23 mouse cellular contexts compared by ENCODE assay signal in the genomic region with DNA sequence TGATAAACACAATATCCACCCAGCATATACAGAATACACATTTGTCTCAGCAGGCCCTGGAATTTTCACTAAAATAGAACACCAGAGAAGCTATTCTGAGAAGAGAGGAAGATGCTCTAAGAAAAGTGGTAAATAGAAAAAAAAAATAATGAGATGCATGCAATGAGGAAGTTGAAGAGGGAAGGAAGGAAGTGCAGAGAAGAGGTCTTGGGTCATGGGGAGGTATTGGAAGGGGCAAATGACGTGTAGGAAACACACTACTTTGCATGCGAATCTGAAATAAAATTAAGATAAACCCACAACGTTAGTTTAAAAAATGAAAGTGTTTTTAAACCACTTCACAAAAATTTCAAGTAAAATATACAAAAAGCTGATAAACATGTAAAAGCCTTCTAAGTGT. TPM values are rescaled to one million over a fixed set of nuclear protein-coding genes. Genes with fewer than 3 reads are reported as not detected.
DNase-seq lines count a peak whose midpoint lies in the region; ATAC-seq and TF ChIP-seq lines count a peak whose summit lies in the region.
"Had no signal": no experiment of that assay in that cellular context is flagged by ENCODE, and none has a peak within 500 bp of the region (broad histone marks: within the 10 kb centered on the region; RNA-seq: fewer than 3 reads in every experiment).

No protein-coding gene starts in this region.

- H3K4me3 ChIP-seq in midbrain, embryonic 11.5 days (ENCODE audit: low read depth, low read length), result no peak overlapping the region
- H3K4me3 ChIP-seq in midbrain, embryonic 14.5 days (replicated peaks; ENCODE audit: low read depth, low read length), result no peak overlapping the region
- no peak overlapping the region for H3K4me3 ChIP-seq in limb, embryonic 10.5 days
- H3K4me3 ChIP-seq in hindbrain, postnatal 0 days (ENCODE audit: low read length), result no peak overlapping the region
- H3K4me3 ChIP-seq: embryonic facial prominence, embryonic 13.5 days; embryonic facial prominence, embryonic 15.5 days; erythroblast, embryonic 14.5 days; forebrain, embryonic 10.5 days; forebrain, embryonic 12.5 days had no signal

- no peak overlapping the region for H3K4me2 ChIP-seq in midbrain, embryonic 11.5 days
- no peak overlapping the region for H3K4me2 ChIP-seq in midbrain, embryonic 14.5 days (ENCODE audit: low read length)
- no peak overlapping the region for H3K4me2 ChIP-seq in hindbrain, postnatal 0 days (ENCODE audit: low read depth, low read length)
- H3K4me2 ChIP-seq: embryonic facial prominence, embryonic 13.5 days; embryonic facial prominence, embryonic 15.5 days; forebrain, embryonic 12.5 days had no signal

- H3K27ac ChIP-seq in midbrain, embryonic 11.5 days (ENCODE audit: low read depth, low read length), result no peak overlapping the region
- H3K27ac ChIP-seq in midbrain, embryonic 14.5 days (replicated peaks; ENCODE audit: low read depth, low read length), result no peak overlapping the region
- H3K27ac ChIP-seq in limb, embryonic 10.5 days, result no peak overlapping the region
- H3K27ac ChIP-seq in hindbrain, postnatal 0 days, result no peak overlapping the region
- H3K27ac ChIP-seq: embryonic facial prominence, embryonic 13.5 days; embryonic facial prominence, embryonic 15.5 days; forebrain, embryonic 10.5 days; forebrain, embryonic 12.5 days had no signal

- TF ChIP-seq CTCF in hindbrain, postnatal 0 days (IDR thresholded peaks at IDR 0.05; ENCODE audit: low read depth), result no peak

- no peak for ATAC-seq in midbrain, embryonic 11.5 days (ENCODE audit: low FRiP score)
- no peak for ATAC-seq in midbrain, embryonic 14.5 days (ENCODE audit: low FRiP score, low TSS enrichment)
- peak; percentile 74 to 83 for ATAC-seq in hematopoietic stem cell, adult 5-6 weeks (replicated peaks in 1 of 2; ENCODE audit: insufficient read depth in 1 of 2, low FRiP score in 2 of 2, low TSS enrichment in 1 of 2, low read depth in 1 of 2, poor library complexity in 2 of 2, severe bottlenecking in 2 of 2)
- ATAC-seq in hindbrain, postnatal 0 days, result no peak
- ATAC-seq: CD4-positive, CD25-positive, alpha-beta regulatory T cell, adult 4 months; forebrain, embryonic 14.5 days; forebrain, embryonic 16.5 days had no signal

- no peaks in the 10 kb centered on the region for H3K4me1 ChIP-seq in midbrain, embryonic 11.5 days (ENCODE audit: control insufficient read depth, insufficient read depth, low read length)
- H3K4me1 ChIP-seq in midbrain, embryonic 14.5 days (ENCODE audit: control insufficient read depth, insufficient read depth, low read length), result no peaks in the 10 kb centered on the region
- no peaks in the 10 kb centered on the region for H3K4me1 ChIP-seq in limb, embryonic 10.5 days
- no peaks in the 10 kb centered on the region for H3K4me1 ChIP-seq in hindbrain, postnatal 0 days (ENCODE audit: insufficient read depth, low read length)
- H3K4me1 ChIP-seq: embryonic facial prominence, embryonic 13.5 days; embryonic facial prominence, embryonic 15.5 days; forebrain, embryonic 10.5 days; forebrain, embryonic 12.5 days had no signal

- H3K9ac ChIP-seq in midbrain, embryonic 11.5 days (ENCODE audit: low read length), result no peak overlapping the region
- H3K9ac ChIP-seq in midbrain, embryonic 14.5 days (replicated peaks; ENCODE audit: low read length), result no peak overlapping the region
- no peak overlapping the region for H3K9ac ChIP-seq in hindbrain, postnatal 0 days (replicated peaks; ENCODE audit: low read length)
- H3K9ac ChIP-seq: embryonic facial prominence, embryonic 13.5 days; embryonic facial prominence, embryonic 15.5 days; forebrain, embryonic 12.5 days had no signal

- H3K27me3 ChIP-seq in midbrain, embryonic 11.5 days (ENCODE audit: control insufficient read depth, insufficient read depth, low read length), result no peaks in the 10 kb centered on the region
- no peaks in the 10 kb centered on the region for H3K27me3 ChIP-seq in midbrain, embryonic 14.5 days (ENCODE audit: control insufficient read depth, insufficient read depth, low read length)
- no peaks in the 10 kb centered on the region for H3K27me3 ChIP-seq in limb, embryonic 10.5 days (ENCODE audit: low read depth, poor library complexity, severe bottlenecking)
- H3K27me3 ChIP-seq in hindbrain, postnatal 0 days (ENCODE audit: insufficient read depth, low read length), result no peaks in the 10 kb centered on the region
- H3K27me3 ChIP-seq: embryonic facial prominence, embryonic 13.5 days; embryonic facial prominence, embryonic 15.5 days; forebrain, embryonic 12.5 days had no signal

- H3K9me3 ChIP-seq in midbrain, embryonic 11.5 days (ENCODE audit: control insufficient read depth, low read length), result no peaks in the 10 kb centered on the region
- no peaks in the 10 kb centered on the region for H3K9me3 ChIP-seq in midbrain, embryonic 14.5 days (ENCODE audit: control insufficient read depth, low read length)
- no peaks in the 10 kb centered on the region for H3K9me3 ChIP-seq in limb, embryonic 10.5 days (replicated peaks)
- H3K9me3 ChIP-seq in hindbrain, postnatal 0 days (ENCODE audit: low read length), result no peaks in the 10 kb centered on the region
- H3K9me3 ChIP-seq: embryonic facial prominence, embryonic 13.5 days; embryonic facial prominence, embryonic 15.5 days; forebrain, embryonic 10.5 days; forebrain, embryonic 12.5 days had no signal

- H3K36me3 ChIP-seq in midbrain, embryonic 11.5 days (ENCODE audit: control insufficient read depth, insufficient read depth, low read length), result no peaks in the 10 kb centered on the region
- no peaks in the 10 kb centered on the region for H3K36me3 ChIP-seq in midbrain, embryonic 14.5 days (ENCODE audit: control insufficient read depth, insufficient read depth, low read length)
- no peaks in the 10 kb centered on the region for H3K36me3 ChIP-seq in limb, embryonic 10.5 days
- H3K36me3 ChIP-seq in hindbrain, postnatal 0 days (ENCODE audit: insufficient read depth, low read length), result no peaks in the 10 kb centered on the region
- H3K36me3 ChIP-seq: embryonic facial prominence, embryonic 13.5 days; embryonic facial prominence, embryonic 15.5 days; forebrain, embryonic 10.5 days; forebrain, embryonic 12.5 days had no signal

- WGBS in midbrain, embryonic 11.5 days, result 87% methylated on average over 3 of the region's 3 CpGs
- WGBS in midbrain, embryonic 14.5 days, result 86% methylated on average over 3 of the region's 3 CpGs
- 85% methylated on average over 3 of the region's 3 CpGs for WGBS in limb, embryonic 10.5 days
- WGBS in hindbrain, postnatal 0 days, result 89% methylated on average over 3 of the region's 3 CpGs

- DNase-seq in midbrain, embryonic 11.5 days (ENCODE audit: low spot score, missing footprints), result peak; percentile 10
- DNase-seq in midbrain, embryonic 14.5 days, result no peak
- DNase-seq in limb, embryonic 10.5 days (ENCODE audit: low spot score), result no peak
- no peak for DNase-seq in hindbrain, postnatal 0 days (ENCODE audit: low spot score)
- DNase-seq: adrenal gland, adult 2 months; adrenal gland, postnatal 10 days; adrenal gland, postnatal 25 days; B cell, adult 2 months; cerebellum, adult 11 months; cerebellum, adult 18-20 months; cerebellum, adult 9-10 months; cerebellum, postnatal 10 days; cerebellum, postnatal 25 days; embryo, embryonic 11 days had no signal

RNA-seq across cellular contexts. Expression of gene Trpc6, which starts 57.4 kb away (rescaled TPM):
- polyA plus RNA-seq in midbrain, embryonic 11.5 days (2014; fragmentation: Nextera tagmentation; extraction: Ambion mirVana), result 1.1 and 2.0 TPM in 2 replicates
- polyA plus RNA-seq in midbrain, embryonic 14.5 days (2014; fragmentation: Nextera tagmentation; extraction: Ambion mirVana), result 0.37 and 0.63 TPM in 2 replicates
- total RNA-seq in hematopoietic stem cell, adult 5-6 weeks (2017), result 20.4 and 22.2 TPM in 2 replicates
- polyA plus RNA-seq in limb, embryonic 10.5 days (2016; fragmentation: Nextera tagmentation; extraction: Ambion mirVana), result 0.68 and 0.75 TPM in 2 replicates
- 0.43 and 1.7 TPM in 2 replicates for total RNA-seq in hindbrain, postnatal 0 days (2014; rRNA removed)
- 0.51 and 0.54 TPM in 2 replicates for polyA plus RNA-seq in hindbrain, postnatal 0 days (2015; fragmentation: Nextera tagmentation; extraction: Ambion mirVana)
- polyA plus RNA-seq: CD4-positive, CD25-positive, alpha-beta regulatory T cell, adult 4 months had no signal

Comparison
In these comparisons a context has a peak if more than half of its experiments do, and no peak if none do; other contexts are left out.
1. ATAC-seq: peak in hematopoietic stem cell, adult 5-6 weeks (2 of 2); none in midbrain, embryonic 11.5 days (single experiment), midbrain, embryonic 14.5 days (single experiment) and hindbrain, postnatal 0 days (single experiment).